Mouse (Mus musculus) adrenal gland, postnatal 10 days (tissue): ENCODE results near the gene Olfr116. TPM values are rescaled to one million over a fixed set of nuclear protein-coding genes. Genes with fewer than 3 reads are reported as not detected.

ENCODE experiments used
- DNase-seq: peaks from one replicate; pipeline ENCODE4 v3.0.0; 2021; ENCODE audit warnings: mixed read lengths
- long read RNA-seq, 2 experiments: library from polyadenylated mRNA; stranded (forward); transcript quantifications; one replicate each; pipeline ENCODE4 v2.0.0; 2021
- total RNA-seq, 2 experiments: library from RNA; stranded (reverse); gene quantifications; 2 replicates each; pipeline ENCODE4 v1.2.3; 2021

Gene Olfr116
- not detected for total RNA-seq
- long read RNA-seq, experiment 1 = 0 reads
- long read RNA-seq, experiment 2 = 0 reads

DNA sequence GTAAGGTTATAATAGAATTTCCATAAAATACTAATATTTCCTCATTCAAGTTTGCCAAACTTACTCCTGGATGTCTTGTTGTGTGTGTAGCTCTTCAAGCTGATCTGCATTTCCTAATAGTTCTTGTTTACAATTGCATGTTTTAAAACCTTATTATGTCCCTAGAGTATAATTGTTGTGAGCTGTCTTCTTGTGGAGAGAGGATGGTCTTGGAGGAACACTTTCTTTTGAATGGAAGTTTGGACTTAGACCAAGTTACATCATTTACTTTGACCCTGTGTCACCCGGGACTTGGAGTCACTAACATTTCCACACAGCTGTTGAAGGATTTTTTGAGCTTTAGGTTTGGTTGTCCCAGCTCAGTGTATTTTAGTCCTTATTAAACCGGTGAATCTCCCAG, at the start of gene Olfr116, which contains the start of gene Olfr115:
Olfr116 (minus strand) TSS at position 191 of the 400 bp plus-strand sequence.
Olfr115 (minus strand) TSS at position 101 of the 400 bp plus-strand sequence.
- no peak for DNase-seq

- no peak for DNase-seq
Measured at GRCm38 (mm10) chr17:37666688-37667087, 39.7 kb upstream of the Olfr116 start, which contains the start of gene Olfr118. TSS of gene Olfr118 (plus strand) at chr17:37666988.

DNA sequence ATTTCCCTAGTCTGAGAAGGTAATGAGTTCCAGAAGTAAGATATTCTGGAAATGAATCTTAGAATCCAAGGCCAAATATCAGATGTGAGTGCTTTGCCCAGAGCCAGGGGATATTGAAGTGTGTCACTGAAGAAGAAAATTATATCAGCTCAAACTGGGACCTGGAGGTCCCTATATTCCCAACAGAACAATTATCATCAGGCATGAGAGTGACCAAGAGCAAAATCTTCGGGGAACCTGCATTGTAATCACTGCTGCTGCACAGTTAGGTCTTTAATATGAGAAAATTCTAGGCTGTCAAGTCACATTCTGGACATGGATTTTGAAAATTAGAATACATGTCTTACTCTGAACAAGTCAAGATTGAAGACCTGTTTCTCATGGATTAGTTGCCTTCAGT, 36.7 kb upstream of the Olfr116 start, which contains the start of gene Olfr117:
Olfr117 (minus strand) TSS at position 101 of the 400 bp plus-strand sequence.
- no peak for DNase-seq

- DNase-seq = no peak
Measured at GRCm38 (mm10) chr17:37592643-37593042, 34.4 kb downstream of the Olfr116 start, which contains the start of gene Olfr114. TSS of gene Olfr114 (minus strand) at chr17:37592743.

- no peak for DNase-seq
Measured at GRCm38 (mm10) chr17:37577563-37577962, 49.4 kb downstream of the Olfr116 start, which contains the start of gene Olfr113. TSS of gene Olfr113 (minus strand) at chr17:37577663.

Other genes starting within 250 kb of the Olfr116 start
- gene Olfr105-ps, start 248.2 kb downstream of the Olfr116 start, total RNA-seq = not detected
- gene Olfr106-ps, start 236.8 kb downstream of the Olfr116 start, total RNA-seq = not detected
- gene Olfr107, start 228.0 kb downstream of the Olfr116 start, total RNA-seq = not detected
- gene Olfr108, start 181.7 kb downstream of the Olfr116 start, total RNA-seq = not detected
- gene Olfr109, start 168.3 kb downstream of the Olfr116 start, total RNA-seq = not detected
- under 1 TPM; 0.36 to 0.60 TPM for gene H2-M2, start 143.6 kb downstream of the Olfr116 start, total RNA-seq
- gene Olfr110, start 134.7 kb downstream of the Olfr116 start, total RNA-seq = not detected
- gene Olfr111, start 119.2 kb downstream of the Olfr116 start, total RNA-seq = not detected
- not detected for gene Olfr112, start 57.7 kb downstream of the Olfr116 start, total RNA-seq
- not detected for gene Olfr113, start 49.5 kb downstream of the Olfr116 start, total RNA-seq
- gene Olfr114, start 34.5 kb downstream of the Olfr116 start, total RNA-seq = not detected
- not detected for gene Olfr115, start 90 bp downstream of the Olfr116 start, total RNA-seq
- gene Olfr117, start 36.6 kb upstream of the Olfr116 start, total RNA-seq = not detected
- not detected for gene Olfr118, start 39.8 kb upstream of the Olfr116 start, total RNA-seq
- gene Olfr119, start 69.4 kb upstream of the Olfr116 start, total RNA-seq = not detected
- gene Olfr120, start 94.6 kb upstream of the Olfr116 start, total RNA-seq = not detected
- gene Olfr121, start 121.7 kb upstream of the Olfr116 start, total RNA-seq = not detected
- not detected for gene Olfr122, start 141.4 kb upstream of the Olfr116 start, total RNA-seq
- not detected for gene Olfr123, start 166.3 kb upstream of the Olfr116 start, total RNA-seq
- gene Olfr124, start 172.7 kb upstream of the Olfr116 start, total RNA-seq = not detected
- gene Olfr125, start 205.8 kb upstream of the Olfr116 start, total RNA-seq = not detected
- not detected for gene Olfr126, start 220.3 kb upstream of the Olfr116 start, total RNA-seq